Comparison of ENCODE assay signal across 19 mouse cellular contexts in genomic region chr7:69510389-69510788, GRCm38 (mm10).
A peak's percentile ranks its signal among the peaks of the same experiment; 100 is the strongest.
DNase-seq lines count a peak whose midpoint lies in the region; ATAC-seq and TF ChIP-seq lines count a peak whose summit lies in the region.
"Had no signal": no experiment of that assay in that cellular context is flagged by ENCODE, and none has a peak within 500 bp of the region (broad histone marks: within the 10 kb centered on the region; RNA-seq: fewer than 3 reads in every experiment).

No protein-coding gene starts in this region.

- no peak overlapping the region for H3K4me3 ChIP-seq in forebrain, embryonic 13.5 days
- no peak overlapping the region for H3K4me3 ChIP-seq in forebrain, embryonic 12.5 days (replicated peaks)
- H3K4me3 ChIP-seq in heart, postnatal 0 days (ENCODE audit: low read depth, low read length) = 0 out of 2 replicates have a peak overlapping the region, but pooled peaks have one; percentile 1
- no peak overlapping the region for H3K4me3 ChIP-seq in midbrain, embryonic 14.5 days (replicated peaks; ENCODE audit: low read depth, low read length)
- no peak overlapping the region for H3K4me3 ChIP-seq in midbrain, embryonic 11.5 days (ENCODE audit: low read depth, low read length)
- peak overlapping the region; percentile 24 for H3K4me3 ChIP-seq in forebrain, postnatal 0 days (ENCODE audit: low read depth, low read length)
- H3K4me3 ChIP-seq: limb, embryonic 15.5 days; neural tube, embryonic 15.5 days had no signal

- no peak for TF ChIP-seq EP300 in heart, postnatal 0 days (IDR thresholded peaks at IDR 0.05; ENCODE audit: low read depth)

- 0 out of 2 replicates have a peak, but pooled peaks have one; percentile 24 for ATAC-seq in forebrain, embryonic 13.5 days
- no peak; the same call in 1 of the 2 replicates for ATAC-seq in forebrain, embryonic 12.5 days (ENCODE audit: low FRiP score)
- no peak for ATAC-seq in heart, postnatal 0 days (ENCODE audit: insufficient read depth, low read depth)
- ATAC-seq in midbrain, embryonic 14.5 days (ENCODE audit: low FRiP score, low TSS enrichment) = no peak
- ATAC-seq in midbrain, embryonic 11.5 days (ENCODE audit: low FRiP score) = no peak
- peak; percentile 48; the same call in 1 of the 2 replicates for ATAC-seq in forebrain, postnatal 0 days
- ATAC-seq: intestine, postnatal 0 days had no signal

- H3K27me3 ChIP-seq in forebrain, embryonic 13.5 days = no peaks in the 10 kb centered on the region
- H3K27me3 ChIP-seq in forebrain, embryonic 12.5 days = no peaks in the 10 kb centered on the region
- H3K27me3 ChIP-seq in heart, postnatal 0 days (ENCODE audit: control insufficient read depth, insufficient read depth, low read length) = no peaks in the 10 kb centered on the region
- no peaks in the 10 kb centered on the region for H3K27me3 ChIP-seq in midbrain, embryonic 14.5 days (ENCODE audit: control insufficient read depth, insufficient read depth, low read length)
- H3K27me3 ChIP-seq in midbrain, embryonic 11.5 days (ENCODE audit: control insufficient read depth, insufficient read depth, low read length) = no peaks in the 10 kb centered on the region
- no peaks in the 10 kb centered on the region for H3K27me3 ChIP-seq in forebrain, postnatal 0 days (ENCODE audit: insufficient read depth, low read length)
- H3K27me3 ChIP-seq: CH12.LX; limb, embryonic 15.5 days; neural tube, embryonic 15.5 days had no signal

- H3K9me3 ChIP-seq in forebrain, embryonic 13.5 days (replicated peaks) = no peaks in the 10 kb centered on the region
- no peaks in the 10 kb centered on the region for H3K9me3 ChIP-seq in forebrain, embryonic 12.5 days
- no peaks in the 10 kb centered on the region for H3K9me3 ChIP-seq in heart, postnatal 0 days (replicated peaks; ENCODE audit: control insufficient read depth, low read length)
- H3K9me3 ChIP-seq in midbrain, embryonic 14.5 days (ENCODE audit: control insufficient read depth, low read length) = no peaks in the 10 kb centered on the region
- no peaks in the 10 kb centered on the region for H3K9me3 ChIP-seq in midbrain, embryonic 11.5 days (ENCODE audit: control insufficient read depth, low read length)
- no peaks in the 10 kb centered on the region for H3K9me3 ChIP-seq in forebrain, postnatal 0 days (ENCODE audit: low read length)
- H3K9me3 ChIP-seq: limb, embryonic 15.5 days; neural tube, embryonic 15.5 days had no signal

- 41% methylated on average over 8 of the region's 8 CpGs for WGBS in forebrain, embryonic 13.5 days
- 42% methylated on average over 8 of the region's 8 CpGs for WGBS in forebrain, embryonic 12.5 days
- WGBS in heart, postnatal 0 days = 37% methylated on average over 8 of the region's 8 CpGs
- WGBS in midbrain, embryonic 14.5 days = 56% methylated on average over 8 of the region's 8 CpGs
- 66% methylated on average over 8 of the region's 8 CpGs for WGBS in midbrain, embryonic 11.5 days
- 29% methylated on average over 8 of the region's 8 CpGs for WGBS in forebrain, postnatal 0 days

- no peak overlapping the region for H3K9ac ChIP-seq in forebrain, embryonic 13.5 days
- H3K9ac ChIP-seq in forebrain, embryonic 12.5 days = no peak overlapping the region
- no peak overlapping the region for H3K9ac ChIP-seq in heart, postnatal 0 days (replicated peaks; ENCODE audit: low read depth, low read length)
- no peak overlapping the region for H3K9ac ChIP-seq in midbrain, embryonic 14.5 days (replicated peaks; ENCODE audit: low read length)
- no peak overlapping the region for H3K9ac ChIP-seq in midbrain, embryonic 11.5 days (ENCODE audit: low read length)
- no peak overlapping the region for H3K9ac ChIP-seq in forebrain, postnatal 0 days
- H3K9ac ChIP-seq: limb, embryonic 15.5 days; neural tube, embryonic 15.5 days had no signal

- no peak overlapping the region for H3K27ac ChIP-seq in forebrain, embryonic 13.5 days
- no peak overlapping the region for H3K27ac ChIP-seq in forebrain, embryonic 12.5 days
- H3K27ac ChIP-seq in heart, postnatal 0 days (ENCODE audit: low read depth) = no peak overlapping the region
- no peak overlapping the region for H3K27ac ChIP-seq in midbrain, embryonic 14.5 days (replicated peaks; ENCODE audit: low read depth, low read length)
- H3K27ac ChIP-seq in midbrain, embryonic 11.5 days (ENCODE audit: low read depth, low read length) = no peak overlapping the region
- H3K27ac ChIP-seq in forebrain, postnatal 0 days (ENCODE audit: low read depth, low read length) = no peak overlapping the region
- H3K27ac ChIP-seq: limb, embryonic 15.5 days; macrophage; neural tube, embryonic 15.5 days had no signal

- DNase-seq in heart, postnatal 0 days (ENCODE audit: low spot score) = no peak
- DNase-seq in heart, adult 18-20 months = no peak
- DNase-seq in midbrain, embryonic 14.5 days = peak; percentile 41
- DNase-seq in midbrain, embryonic 11.5 days (ENCODE audit: low spot score, missing footprints) = no peak
- peak; percentile 40 for DNase-seq in forebrain, postnatal 0 days
- DNase-seq in gastrocnemius, postnatal 4 days (ENCODE audit: low spot score in 2 of 2) = no peak
- DNase-seq: adrenal gland, postnatal 25 days; cerebellum, adult 9-11 months; embryo, embryonic 11 days; heart, adult 11 months; kidney, postnatal 10 days; lung, adult 18-20 months had no signal

- H3K4me2 ChIP-seq in forebrain, embryonic 13.5 days = peak overlapping the region; percentile 34; the same call in 1 of the 2 replicates
- H3K4me2 ChIP-seq in forebrain, embryonic 12.5 days = no peak overlapping the region
- peak overlapping the region; percentile 2; the same call in 1 of the 2 replicates for H3K4me2 ChIP-seq in heart, postnatal 0 days (ENCODE audit: low read depth, low read length)
- H3K4me2 ChIP-seq in midbrain, embryonic 14.5 days (ENCODE audit: low read length) = no peak overlapping the region
- no peak overlapping the region for H3K4me2 ChIP-seq in midbrain, embryonic 11.5 days
- peak overlapping the region; percentile 21; the same call in 1 of the 2 replicates for H3K4me2 ChIP-seq in forebrain, postnatal 0 days (ENCODE audit: low read depth)
- H3K4me2 ChIP-seq: limb, embryonic 15.5 days; neural tube, embryonic 15.5 days had no signal

- no peaks in the 10 kb centered on the region for H3K36me3 ChIP-seq in forebrain, embryonic 13.5 days (ENCODE audit: poor library complexity, severe bottlenecking)
- H3K36me3 ChIP-seq in forebrain, embryonic 12.5 days (replicated peaks) = no peaks in the 10 kb centered on the region
- H3K36me3 ChIP-seq in heart, postnatal 0 days (replicated peaks; ENCODE audit: control insufficient read depth, insufficient read depth, low read length) = no peaks in the 10 kb centered on the region
- no peaks in the 10 kb centered on the region for H3K36me3 ChIP-seq in midbrain, embryonic 14.5 days (ENCODE audit: control insufficient read depth, insufficient read depth, low read length)
- H3K36me3 ChIP-seq in midbrain, embryonic 11.5 days (ENCODE audit: control insufficient read depth, insufficient read depth, low read length) = no peaks in the 10 kb centered on the region
- H3K36me3 ChIP-seq in forebrain, postnatal 0 days (ENCODE audit: insufficient read depth) = no peaks in the 10 kb centered on the region
- H3K36me3 ChIP-seq: limb, embryonic 15.5 days; neural tube, embryonic 15.5 days had no signal

- TF ChIP-seq CTCF in heart, postnatal 0 days (IDR thresholded peaks at IDR 0.05; ENCODE audit: low read depth) = no peak
- no peak for TF ChIP-seq CTCF in forebrain, postnatal 0 days (IDR thresholded peaks at IDR 0.05; ENCODE audit: low read depth)

- no peaks in the 10 kb centered on the region for H3K4me1 ChIP-seq in forebrain, embryonic 13.5 days
- peaks cover 8% of the 10 kb centered on the region; the same call in 1 of the 2 replicates for H3K4me1 ChIP-seq in forebrain, embryonic 12.5 days
- no peaks in the 10 kb centered on the region for H3K4me1 ChIP-seq in heart, postnatal 0 days (ENCODE audit: control insufficient read depth, insufficient read depth)
- no peaks in the 10 kb centered on the region for H3K4me1 ChIP-seq in midbrain, embryonic 14.5 days (ENCODE audit: control insufficient read depth, insufficient read depth, low read length)
- H3K4me1 ChIP-seq in midbrain, embryonic 11.5 days (ENCODE audit: control insufficient read depth, insufficient read depth, low read length) = peaks cover 4% of the 10 kb centered on the region; the same call in 1 of the 2 replicates
- no peaks in the 10 kb centered on the region for H3K4me1 ChIP-seq in forebrain, postnatal 0 days (ENCODE audit: insufficient read depth)
- H3K4me1 ChIP-seq: limb, embryonic 15.5 days; neural tube, embryonic 15.5 days had no signal

Comparison
In these comparisons a context has a peak if more than half of its experiments do, and no peak if none do; other contexts are left out.
1. ATAC-seq: peak in forebrain, embryonic 13.5 days (single experiment) and forebrain, postnatal 0 days (single experiment); none in forebrain, embryonic 12.5 days (single experiment), heart, postnatal 0 days (single experiment), midbrain, embryonic 14.5 days (single experiment) and midbrain, embryonic 11.5 days (single experiment).
2. H3K4me2 ChIP-seq: peak in forebrain, embryonic 13.5 days (single experiment), heart, postnatal 0 days (single experiment) and forebrain, postnatal 0 days (single experiment); none in forebrain, embryonic 12.5 days (single experiment), midbrain, embryonic 14.5 days (single experiment) and midbrain, embryonic 11.5 days (single experiment).
3. H3K4me3 ChIP-seq: peak in heart, postnatal 0 days (single experiment) and forebrain, postnatal 0 days (single experiment); none in forebrain, embryonic 13.5 days (single experiment), forebrain, embryonic 12.5 days (single experiment), midbrain, embryonic 14.5 days (single experiment) and midbrain, embryonic 11.5 days (single experiment).
4. DNase-seq: peak in midbrain, embryonic 14.5 days (single experiment) and forebrain, postnatal 0 days (single experiment); none in heart, postnatal 0 days (single experiment), heart, adult 18-20 months (0 of 2), midbrain, embryonic 11.5 days (single experiment) and gastrocnemius, postnatal 4 days (0 of 2).